Mouse (Mus musculus): ENCODE measurements at regions not wholly inside any gene's neighbourhood (a gene's known extent, or its start where the extent isn't known, plus 50 kb on each side); places are given as distances from the start of the nearest gene placed in this dataset.

- no peak for DNase-seq (ENCODE audit: low read depth, low spot score)
- no peaks in the 10 kb centered on the region for H3K4me1 ChIP-seq (ENCODE audit: control insufficient read depth in 2 of 2, insufficient read depth in 2 of 2, low read length in 2 of 2, poor library complexity in 1 of 2)
- no peaks in the 10 kb centered on the region for H3K9me3 ChIP-seq (ENCODE audit: control insufficient read depth, insufficient read depth, low read depth, low read length)
- no peak overlapping the region for H3K4me3 ChIP-seq (ENCODE audit: insufficient read depth in 1 of 2, low read depth in 1 of 2, low read length in 2 of 2, poor library complexity in 1 of 2, severe bottlenecking in 1 of 2)
- in situ Hi-C loops (cut with MboI; ENCODE audit: low sequenced_read_pairs in 2 of 2, unreplicated experiment in 2 of 2), result no loop called here
- H3K9ac ChIP-seq (ENCODE audit: insufficient read depth, low read depth, low read length, poor library complexity, severe bottlenecking), result no peak overlapping the region
- H3K27ac ChIP-seq (ENCODE audit: insufficient read depth, low read depth, low read length, poor library complexity, severe bottlenecking), result no peak overlapping the region
- no peak for TF ChIP-seq CHD2 (IDR thresholded peaks at IDR 0.05; ENCODE audit: low read depth, low read length)
- TF ChIP-seq HCFC1 (IDR thresholded peaks at IDR 0.05; ENCODE audit: borderline replicate concordance, insufficient read depth, low read length), result no peak
- no peak for TF ChIP-seq ZNF384 (IDR thresholded peaks at IDR 0.05; ENCODE audit: low read depth, low read length)
- no peaks in the 10 kb centered on the region for H3K36me3 ChIP-seq (ENCODE audit: control insufficient read depth, insufficient read depth, low read length, poor library complexity, severe bottlenecking)
Observed at GRCm38 (mm10) chr10:46939338-46939737, 1361.7 kb downstream of the Hace1 start.

GRCm38 (mm10) chr10:46939819-46940218 is 1362.2 kb downstream of the Hace1 start:
- in situ Hi-C loops (cut with MboI; ENCODE audit: low sequenced_read_pairs in 2 of 2, unreplicated experiment in 2 of 2), result no loop called here
- DNase-seq (ENCODE audit: low read depth, low spot score), result no peak

GRCm38 (mm10) chr10:46952940-46953339 is 1375.3 kb downstream of the Hace1 start:
- DNase-seq (ENCODE audit: low read depth, low spot score), result no peak
- no peak overlapping the region for H3K9ac ChIP-seq (ENCODE audit: insufficient read depth, low read depth, low read length, poor library complexity, severe bottlenecking)
- H3K4me3 ChIP-seq (ENCODE audit: insufficient read depth in 1 of 2, low read depth in 1 of 2, low read length in 2 of 2, poor library complexity in 1 of 2, severe bottlenecking in 1 of 2), result no peak overlapping the region
- H3K9me3 ChIP-seq (ENCODE audit: control insufficient read depth, insufficient read depth, low read depth, low read length), result no peaks in the 10 kb centered on the region
- no peaks in the 10 kb centered on the region for H3K36me3 ChIP-seq (ENCODE audit: control insufficient read depth, insufficient read depth, low read length, poor library complexity, severe bottlenecking)
- H3K27ac ChIP-seq (ENCODE audit: insufficient read depth, low read depth, low read length, poor library complexity, severe bottlenecking), result no peak overlapping the region
- in situ Hi-C loops (cut with MboI; ENCODE audit: low sequenced_read_pairs in 2 of 2, unreplicated experiment in 2 of 2), result no loop called here
- H3K4me1 ChIP-seq (ENCODE audit: control insufficient read depth in 2 of 2, insufficient read depth in 2 of 2, low read length in 2 of 2, poor library complexity in 1 of 2), result no peaks in the 10 kb centered on the region
- TF ChIP-seq CHD2 (IDR thresholded peaks at IDR 0.05; ENCODE audit: low read depth, low read length), result no peak
- TF ChIP-seq MAFK (IDR thresholded peaks at IDR 0.05; ENCODE audit: insufficient read depth, low read depth, low read length), result no peak
- TF ChIP-seq HCFC1 (IDR thresholded peaks at IDR 0.05; ENCODE audit: borderline replicate concordance, insufficient read depth, low read length), result no peak
- TF ChIP-seq ZNF384 (IDR thresholded peaks at IDR 0.05; ENCODE audit: low read depth, low read length), result no peak
- TF ChIP-seq ZC3H11A (IDR thresholded peaks at IDR 0.05; ENCODE audit: borderline replicate concordance, low read depth, low read length), result no peak

More at GRCm38 (mm10) chr10:46939819-46940218, 1362.2 kb downstream of the Hace1 start:
- Histone ChIP-seq H3K9me3 (ENCODE audit: control insufficient read depth, insufficient read depth, low read depth, low read length) (no peaks in the 10 kb centered on the region), H3K4me3 (ENCODE audit: insufficient read depth in 1 of 2, low read depth in 1 of 2, low read length in 2 of 2, poor library complexity in 1 of 2, severe bottlenecking in 1 of 2) (no peak overlapping the region), H3K9ac (ENCODE audit: insufficient read depth, low read depth, low read length, poor library complexity, severe bottlenecking) (no peak overlapping the region), H3K27ac (ENCODE audit: insufficient read depth, low read depth, low read length, poor library complexity, severe bottlenecking) (no peak overlapping the region), H3K36me3 (ENCODE audit: control insufficient read depth, insufficient read depth, low read length, poor library complexity, severe bottlenecking) (no peaks in the 10 kb centered on the region), H3K4me1 (ENCODE audit: control insufficient read depth in 2 of 2, insufficient read depth in 2 of 2, low read length in 2 of 2, poor library complexity in 1 of 2) (no peaks in the 10 kb centered on the region)
- TF ChIP-seq CHD2 (IDR thresholded peaks at IDR 0.05; ENCODE audit: low read depth, low read length) (no peak), ZC3H11A (IDR thresholded peaks at IDR 0.05; ENCODE audit: borderline replicate concordance, low read depth, low read length) (no peak), MAFK (IDR thresholded peaks at IDR 0.05; ENCODE audit: insufficient read depth, low read depth, low read length) (no peak), ZNF384 (IDR thresholded peaks at IDR 0.05; ENCODE audit: low read depth, low read length) (no peak), HCFC1 (IDR thresholded peaks at IDR 0.05; ENCODE audit: borderline replicate concordance, insufficient read depth, low read length) (no peak)

GRCm38 (mm10) chr10:46954701-46955100 is 1377.1 kb downstream of the Hace1 start:
- DNase-seq (ENCODE audit: low read depth, low spot score), result no peak
- H3K4me3 ChIP-seq (ENCODE audit: insufficient read depth in 1 of 2, low read depth in 1 of 2, low read length in 2 of 2, poor library complexity in 1 of 2, severe bottlenecking in 1 of 2), result no peak overlapping the region
- TF ChIP-seq ZC3H11A (IDR thresholded peaks at IDR 0.05; ENCODE audit: borderline replicate concordance, low read depth, low read length) (no peak), ZNF384 (IDR thresholded peaks at IDR 0.05; ENCODE audit: low read depth, low read length) (no peak)
- no peaks in the 10 kb centered on the region for H3K9me3 ChIP-seq (ENCODE audit: control insufficient read depth, insufficient read depth, low read depth, low read length)
- no peak overlapping the region for H3K9ac ChIP-seq (ENCODE audit: insufficient read depth, low read depth, low read length, poor library complexity, severe bottlenecking)
- no peak overlapping the region for H3K27ac ChIP-seq (ENCODE audit: insufficient read depth, low read depth, low read length, poor library complexity, severe bottlenecking)
- no peaks in the 10 kb centered on the region for H3K36me3 ChIP-seq (ENCODE audit: control insufficient read depth, insufficient read depth, low read length, poor library complexity, severe bottlenecking)
- in situ Hi-C loops (cut with MboI; ENCODE audit: low sequenced_read_pairs in 2 of 2, unreplicated experiment in 2 of 2), result no loop called here
- no peaks in the 10 kb centered on the region for H3K4me1 ChIP-seq (ENCODE audit: control insufficient read depth in 2 of 2, insufficient read depth in 2 of 2, low read length in 2 of 2, poor library complexity in 1 of 2)

- TF ChIP-seq HCFC1 (IDR thresholded peaks at IDR 0.05; ENCODE audit: borderline replicate concordance, insufficient read depth, low read length) (no peak), MAFK (IDR thresholded peaks at IDR 0.05; ENCODE audit: insufficient read depth, low read depth, low read length) (no peak), ZNF384 (IDR thresholded peaks at IDR 0.05; ENCODE audit: low read depth, low read length) (no peak), ZC3H11A (IDR thresholded peaks at IDR 0.05; ENCODE audit: borderline replicate concordance, low read depth, low read length) (no peak), CHD2 (IDR thresholded peaks at IDR 0.05; ENCODE audit: low read depth, low read length) (no peak)
- in situ Hi-C loops (cut with MboI; ENCODE audit: low sequenced_read_pairs in 2 of 2, unreplicated experiment in 2 of 2), result no loop called here
- H3K36me3 ChIP-seq (ENCODE audit: control insufficient read depth, insufficient read depth, low read length, poor library complexity, severe bottlenecking), result no peaks in the 10 kb centered on the region
Observed at GRCm38 (mm10) chr10:46980410-46980809, 1402.8 kb downstream of the Hace1 start.

More at GRCm38 (mm10) chr10:46980410-46980809, 1402.8 kb downstream of the Hace1 start:
- no peak overlapping the region for H3K4me3 ChIP-seq (ENCODE audit: insufficient read depth in 1 of 2, low read depth in 1 of 2, low read length in 2 of 2, poor library complexity in 1 of 2, severe bottlenecking in 1 of 2)
- no peaks in the 10 kb centered on the region for H3K4me1 ChIP-seq (ENCODE audit: control insufficient read depth in 2 of 2, insufficient read depth in 2 of 2, low read length in 2 of 2, poor library complexity in 1 of 2)
- no peak overlapping the region for H3K9ac ChIP-seq (ENCODE audit: insufficient read depth, low read depth, low read length, poor library complexity, severe bottlenecking)
- no peaks in the 10 kb centered on the region for H3K9me3 ChIP-seq (ENCODE audit: control insufficient read depth, insufficient read depth, low read depth, low read length)
- no peak overlapping the region for H3K27ac ChIP-seq (ENCODE audit: insufficient read depth, low read depth, low read length, poor library complexity, severe bottlenecking)
- DNase-seq (ENCODE audit: low read depth, low spot score), result no peak
